9 mouse cellular contexts compared by ENCODE assay signal in genomic region chr16:17848928-17849327, GRCm38 (mm10). TPM values are rescaled to one million over a fixed set of nuclear protein-coding genes. Genes with fewer than 3 reads are reported as not detected.
DNase-seq lines count a peak whose midpoint lies in the region; ATAC-seq and TF ChIP-seq lines count a peak whose summit lies in the region.
"Had no signal": no experiment of that assay in that cellular context is flagged by ENCODE, and none has a peak within 500 bp of the region (broad histone marks: within the 10 kb centered on the region; RNA-seq: fewer than 3 reads in every experiment).

No protein-coding gene starts in this region.

- no peak overlapping the region for H3K9ac ChIP-seq in midbrain, postnatal 0 days (replicated peaks; ENCODE audit: low read length, poor library complexity, severe bottlenecking)
- H3K9ac ChIP-seq: limb, embryonic 12.5 days had no signal

- H3K9me3 ChIP-seq in heart, embryonic 10.5 days, result no peaks in the 10 kb centered on the region
- no peaks in the 10 kb centered on the region for H3K9me3 ChIP-seq in midbrain, postnatal 0 days (ENCODE audit: low read length)
- H3K9me3 ChIP-seq: limb, embryonic 12.5 days had no signal

- TF ChIP-seq CTCF in cortical plate, adult 2 months (IDR thresholded peaks at IDR 0.05; ENCODE audit: extremely low read depth, insufficient read depth, low read length), result peak; percentile 78
- TF ChIP-seq CTCF in midbrain, postnatal 0 days (IDR thresholded peaks at IDR 0.05), result peak; percentile 93

- TF ChIP-seq POLR2A in cortical plate, adult 2 months (IDR thresholded peaks at IDR 0.05; ENCODE audit: extremely low read depth, insufficient read depth, low read length), result no peak

- no peak overlapping the region for H3K4me3 ChIP-seq in heart, embryonic 10.5 days
- H3K4me3 ChIP-seq in cortical plate, adult 2 months (ENCODE audit: insufficient read depth, low read length), result no peak overlapping the region
- no peak overlapping the region for H3K4me3 ChIP-seq in midbrain, postnatal 0 days (ENCODE audit: low read depth, low read length)
- H3K4me3 ChIP-seq: limb, embryonic 12.5 days had no signal

- no peak overlapping the region for H3K4me2 ChIP-seq in midbrain, postnatal 0 days (ENCODE audit: low read depth, low read length, poor library complexity, severe bottlenecking)
- H3K4me2 ChIP-seq: limb, embryonic 12.5 days had no signal

- peak; percentile 39 for DNase-seq in heart, postnatal 4 days
- no peak for DNase-seq in heart, embryonic 10.5 days (ENCODE audit: low spot score)
- peak; percentile 72 for DNase-seq in 416B (ENCODE audit: low read depth)
- DNase-seq in MN1 (ENCODE audit: low spot score), result peak; percentile 80
- DNase-seq in kidney, postnatal 36 days, result peak; percentile 48 to 55
- peak; percentile 88 for DNase-seq in midbrain, postnatal 0 days (ENCODE audit: low spot score)
- DNase-seq in urinary bladder, adult 2 months (ENCODE audit: low spot score), result no peak

- H3K27ac ChIP-seq in heart, embryonic 10.5 days, result no peak overlapping the region
- H3K27ac ChIP-seq in cortical plate, adult 2 months (ENCODE audit: insufficient read depth, low read length), result no peak overlapping the region
- peak overlapping the region; percentile 19; the same call in 1 of the 2 replicates for H3K27ac ChIP-seq in midbrain, postnatal 0 days (ENCODE audit: low read depth, low read length)
- H3K27ac ChIP-seq: limb, embryonic 12.5 days had no signal

- H3K27me3 ChIP-seq in heart, embryonic 10.5 days (ENCODE audit: insufficient read depth, poor library complexity, severe bottlenecking), result no peaks in the 10 kb centered on the region
- no peaks in the 10 kb centered on the region for H3K27me3 ChIP-seq in midbrain, postnatal 0 days (ENCODE audit: insufficient read depth, low read length)
- H3K27me3 ChIP-seq: limb, embryonic 12.5 days had no signal

- H3K36me3 ChIP-seq in heart, embryonic 10.5 days, result peaks cover 93% of the 10 kb centered on the region
- H3K36me3 ChIP-seq in midbrain, postnatal 0 days (ENCODE audit: insufficient read depth, low read length), result peaks cover 70% of the 10 kb centered on the region

- WGBS in heart, embryonic 10.5 days, result 37% methylated on average over 1 of the region's 1 CpGs
- WGBS in midbrain, postnatal 0 days, result 24% methylated on average over 1 of the region's 1 CpGs

- H3K4me1 ChIP-seq in heart, embryonic 10.5 days, result no peaks in the 10 kb centered on the region
- H3K4me1 ChIP-seq in cortical plate, adult 2 months (ENCODE audit: control insufficient read depth, insufficient read depth, low read length), result peaks cover 2% of the 10 kb centered on the region; the same call in 1 of the 2 replicates
- H3K4me1 ChIP-seq in midbrain, postnatal 0 days (ENCODE audit: insufficient read depth, low read length), result no peaks in the 10 kb centered on the region
- H3K4me1 ChIP-seq: limb, embryonic 12.5 days had no signal

- peak; percentile 59; the same call in 1 of the 2 replicates for ATAC-seq in midbrain, postnatal 0 days (ENCODE audit: low FRiP score)

RNA-seq across cellular contexts. Expression of gene Car15, which starts 10.8 kb away (rescaled TPM):
- total RNA-seq in heart, postnatal 4 days (2021), result 1 to 10 TPM; 1.4 to 1.6 TPM
- polyA plus RNA-seq in heart, embryonic 10.5 days (2016; fragmentation: Nextera tagmentation; extraction: Ambion mirVana), result 2.0 and 2.3 TPM in 2 replicates
- polyA plus RNA-seq in cortical plate, adult 2 months (2012; rRNA removed), result 19.0 and 19.4 TPM in 2 replicates
- 2.4 and 12.8 TPM in 2 replicates for total RNA-seq in midbrain, postnatal 0 days (2014; rRNA removed)
- 1.7 and 2.0 TPM in 2 replicates for polyA plus RNA-seq in midbrain, postnatal 0 days (2015; fragmentation: Nextera tagmentation; extraction: Ambion mirVana)
- polyA plus RNA-seq in urinary bladder, adult 2 months (2012; rRNA removed), result 2.3 and 4.0 TPM in 2 replicates

RNA-seq across cellular contexts. Expression of gene B830017H08Rik, which starts 16.0 kb away (rescaled TPM):
- total RNA-seq in heart, postnatal 4 days (2021), result not detected
- not detected in 2 replicates for polyA plus RNA-seq in heart, embryonic 10.5 days (2016; fragmentation: Nextera tagmentation; extraction: Ambion mirVana)
- polyA plus RNA-seq in cortical plate, adult 2 months (2012; rRNA removed), result 5.3 and 7.4 TPM in 2 replicates
- total RNA-seq in midbrain, postnatal 0 days (2014; rRNA removed), result 7.0 and 13.5 TPM in 2 replicates
- 7.8 and 8.5 TPM in 2 replicates for polyA plus RNA-seq in midbrain, postnatal 0 days (2015; fragmentation: Nextera tagmentation; extraction: Ambion mirVana)
- polyA plus RNA-seq in urinary bladder, adult 2 months (2012; rRNA removed), result not detected in 2 replicates

RNA-seq across cellular contexts. Expression of gene Gm20518, which starts 42.5 kb away (rescaled TPM):
- not detected for total RNA-seq in heart, postnatal 4 days (2021)
- polyA plus RNA-seq in heart, embryonic 10.5 days (2016; fragmentation: Nextera tagmentation; extraction: Ambion mirVana), result 0.22 and 0.25 TPM in 2 replicates
- 2.6 and 3.0 TPM in 2 replicates for polyA plus RNA-seq in cortical plate, adult 2 months (2012; rRNA removed)
- 0.66 and 1.6 TPM in 2 replicates for total RNA-seq in midbrain, postnatal 0 days (2014; rRNA removed)
- polyA plus RNA-seq in midbrain, postnatal 0 days (2015; fragmentation: Nextera tagmentation; extraction: Ambion mirVana), result 0.15 and 0.25 TPM in 2 replicates
- 0.60 and 0.70 TPM in 2 replicates for polyA plus RNA-seq in urinary bladder, adult 2 months (2012; rRNA removed)

RNA-seq across cellular contexts. Expression of gene Tssk1, which starts 45.1 kb away (rescaled TPM):
- under 1 TPM; 0.07 to 0.09 TPM for total RNA-seq in heart, postnatal 4 days (2021)
- polyA plus RNA-seq in heart, embryonic 10.5 days (2016; fragmentation: Nextera tagmentation; extraction: Ambion mirVana), result not detected in 2 replicates
- 0.08 and 0.10 TPM in 2 replicates for polyA plus RNA-seq in cortical plate, adult 2 months (2012; rRNA removed)
- total RNA-seq in midbrain, postnatal 0 days (2014; rRNA removed), result not detected in 2 replicates
- 0.07 TPM in 1 of 2 replicates, not detected in the other for polyA plus RNA-seq in midbrain, postnatal 0 days (2015; fragmentation: Nextera tagmentation; extraction: Ambion mirVana)
- 0.07 and 0.08 TPM in 2 replicates for polyA plus RNA-seq in urinary bladder, adult 2 months (2012; rRNA removed)
- polyA plus RNA-seq: limb, embryonic 12.5 days had no signal

RNA-seq across cellular contexts. Expression of gene Dgcr2, which starts 49.4 kb away (rescaled TPM):
- total RNA-seq in heart, postnatal 4 days (2021), result 10 to 100 TPM; 53.5 to 54.8 TPM
- polyA plus RNA-seq in heart, embryonic 10.5 days (2016; fragmentation: Nextera tagmentation; extraction: Ambion mirVana), result 63.7 and 69.6 TPM in 2 replicates
- 81.0 and 83.6 TPM in 2 replicates for polyA plus RNA-seq in cortical plate, adult 2 months (2012; rRNA removed)
- total RNA-seq in midbrain, postnatal 0 days (2014; rRNA removed), result 161 and 178 TPM in 2 replicates
- 94.0 and 95.9 TPM in 2 replicates for polyA plus RNA-seq in midbrain, postnatal 0 days (2015; fragmentation: Nextera tagmentation; extraction: Ambion mirVana)
- 48.7 and 50.0 TPM in 2 replicates for polyA plus RNA-seq in urinary bladder, adult 2 months (2012; rRNA removed)

Comparison
In these comparisons a context has a peak if more than half of its experiments do, and no peak if none do; other contexts are left out.
1. DNase-seq: peak in heart, postnatal 4 days (single experiment), 416B (single experiment), MN1 (single experiment), kidney, postnatal 36 days (2 of 2) and midbrain, postnatal 0 days (single experiment); none in heart, embryonic 10.5 days (single experiment) and urinary bladder, adult 2 months (single experiment).